Mouse (Mus musculus) right cerebral cortex, adult 2 months (tissue): ENCODE data around the gene Snai1.
A peak's percentile ranks its signal among the peaks of the same experiment; 100 is the strongest.

Experiments
- DNase-seq, 2 experiments: peaks; one replicate each; pipeline ENCODE4 v3.0.0; 2021 to 2022; ENCODE audit warnings: low spot score in 2 of 2

The Snai1 gene

DNA sequence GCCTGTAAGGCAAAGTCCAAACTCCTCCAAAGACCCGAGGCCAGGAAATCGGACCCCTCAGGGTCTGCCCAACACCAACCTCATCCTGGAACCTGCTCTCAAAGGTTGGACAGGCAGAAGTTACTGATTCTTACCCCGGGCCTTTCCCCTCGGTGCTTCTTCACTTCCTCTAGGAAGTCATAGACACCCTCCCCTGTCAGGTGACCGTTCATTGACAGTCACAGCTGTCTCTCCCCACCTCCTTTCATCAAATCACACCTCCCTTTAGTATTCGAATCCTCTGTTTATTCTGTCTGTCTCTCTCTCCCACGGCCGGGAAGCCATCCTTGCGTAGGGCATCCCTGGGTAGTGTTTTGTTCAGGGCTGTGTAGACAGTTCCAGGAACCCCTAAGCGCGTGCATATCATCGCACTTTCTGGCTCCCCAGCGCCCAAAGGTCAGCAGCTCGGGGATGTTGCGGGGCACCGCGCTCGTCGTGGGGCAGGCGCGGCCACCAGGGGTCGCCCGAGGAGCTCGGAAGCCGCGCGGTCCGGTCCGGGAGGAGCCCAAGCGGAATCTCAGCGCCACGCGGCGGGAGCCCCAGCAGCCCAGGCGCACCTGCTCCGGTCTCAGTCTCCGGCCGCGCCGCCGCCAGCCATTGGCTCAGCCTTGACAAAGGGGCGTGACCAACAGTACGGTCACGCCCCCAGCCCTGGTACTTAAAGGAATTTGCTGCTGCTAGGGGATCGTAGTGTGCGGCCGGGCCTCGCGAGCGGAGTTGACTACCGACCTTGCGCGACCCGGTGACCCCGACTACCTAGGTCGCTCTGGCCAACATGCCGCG lies at the start of gene Snai1:
TSS of gene Snai1 (plus strand) at position 720 of the 822 bp plus-strand sequence.
- DNase-seq: peak; percentile 70 to 73

- DNase-seq: peak; percentile 66 to 75
These were observed 47.0 kb upstream of the Snai1 start for GRCm38 (mm10) chr2:167490813-167491525.

DNA sequence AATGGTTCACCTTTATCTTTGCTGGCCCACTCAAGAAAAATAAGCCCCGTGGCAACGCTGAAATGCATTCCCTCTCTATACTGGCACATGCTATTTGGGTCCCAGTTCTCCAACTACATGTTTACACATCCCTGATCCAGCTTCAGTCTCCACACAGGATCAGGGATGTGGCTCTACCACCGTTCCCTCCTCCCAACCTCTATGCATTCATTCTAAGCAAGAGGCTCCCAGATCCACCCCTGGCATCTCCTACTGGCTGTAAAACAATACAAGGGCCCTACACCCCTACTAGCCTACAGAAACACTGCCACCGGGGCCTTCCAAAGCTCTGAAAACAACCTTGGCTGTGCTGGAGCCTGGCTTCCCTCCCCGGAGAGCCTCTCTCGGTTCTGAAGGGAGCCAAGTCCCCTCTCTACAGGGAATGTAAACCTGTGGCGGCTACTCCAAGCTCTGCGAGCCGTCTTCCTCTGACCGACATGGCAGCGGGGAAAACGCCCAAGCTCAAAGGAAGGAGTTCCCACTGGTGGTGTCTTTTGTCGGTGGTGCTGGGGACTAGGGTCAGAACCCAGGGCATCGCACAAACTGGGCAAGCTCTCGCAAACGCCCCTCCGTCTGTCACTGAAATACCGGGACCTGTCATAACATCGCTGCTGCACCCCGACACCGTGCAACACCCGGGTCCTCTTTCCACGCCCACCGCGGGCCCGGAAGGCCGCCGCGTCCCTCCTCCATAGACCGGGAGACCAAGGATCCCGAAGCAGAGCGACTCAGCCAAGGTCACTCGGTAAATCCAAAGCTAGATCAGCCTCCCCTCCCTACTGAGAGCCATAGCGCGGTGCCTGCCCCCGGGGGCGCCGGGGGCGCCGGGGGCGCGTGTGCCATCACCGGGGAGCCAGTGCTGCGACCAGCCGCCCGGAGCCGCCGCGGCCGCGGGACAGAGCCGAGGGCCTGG lies 46.0 kb upstream of the Snai1 start, which contains the start of gene Rnf114:
TSS of gene Rnf114 (plus strand) at position 889 of the 952 bp plus-strand sequence.
- no peak for DNase-seq

- DNase-seq: peak; percentile 95 to 96
These were observed 45.0 kb upstream of the Snai1 start, which contains the start of gene Spata2 for GRCm38 (mm10) chr2:167492713-167493636. Gene Spata2, minus strand, starts transcription at chr2:167492887.

DNA sequence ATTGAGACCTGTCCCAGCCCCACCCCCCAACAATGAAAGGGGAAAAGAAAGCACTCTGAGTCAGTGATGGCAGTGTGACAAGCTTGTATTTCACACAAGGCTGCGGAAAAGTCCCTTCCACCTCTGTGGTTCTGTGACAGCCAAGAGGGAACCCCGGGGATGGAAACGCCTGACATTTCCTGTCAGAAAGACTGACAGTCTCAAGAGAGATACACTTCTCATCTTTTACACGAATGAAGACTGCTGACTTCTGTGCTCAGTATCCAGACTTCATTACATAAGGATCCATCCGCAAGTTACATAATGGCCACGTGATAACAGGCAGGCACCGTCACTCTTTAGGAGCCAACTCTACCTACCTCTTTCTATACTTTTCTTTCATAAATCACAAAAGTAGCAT lies 41.6 kb upstream of the Snai1 start:
- peak; percentile 46 to 55 for DNase-seq

DNA sequence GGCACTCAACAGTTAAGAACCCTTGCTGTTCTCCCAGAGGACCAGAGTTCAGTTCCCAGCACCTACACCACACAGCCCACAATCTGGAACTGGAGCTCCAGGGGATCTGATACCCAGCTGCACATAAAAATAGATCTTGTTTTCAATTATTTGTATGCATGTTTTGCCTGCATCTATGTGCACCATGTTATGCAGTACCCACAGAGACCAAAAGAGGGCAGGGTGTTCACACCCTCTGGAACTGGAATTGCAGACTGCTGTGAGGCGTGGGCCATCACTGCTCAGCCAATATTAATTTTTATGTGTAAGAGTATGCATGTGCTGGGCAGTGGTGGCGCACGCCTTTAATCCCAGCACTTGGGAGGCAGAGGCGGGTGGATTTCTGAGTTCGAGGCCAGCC lies 40.7 kb upstream of the Snai1 start:
- no peak for DNase-seq

- DNase-seq: no peak
These were observed 35.3 kb upstream of the Snai1 start for GRCm38 (mm10) chr2:167502554-167503252.

GRCm38 (mm10) chr2:167503253-167503895 lies 34.6 kb upstream of the Snai1 start:
- peak; percentile 88 to 89 for DNase-seq

- peak in 1 of 2 experiments; percentile 54 for DNase-seq
These were observed 34.1 kb upstream of the Snai1 start for GRCm38 (mm10) chr2:167503896-167504349.

DNA sequence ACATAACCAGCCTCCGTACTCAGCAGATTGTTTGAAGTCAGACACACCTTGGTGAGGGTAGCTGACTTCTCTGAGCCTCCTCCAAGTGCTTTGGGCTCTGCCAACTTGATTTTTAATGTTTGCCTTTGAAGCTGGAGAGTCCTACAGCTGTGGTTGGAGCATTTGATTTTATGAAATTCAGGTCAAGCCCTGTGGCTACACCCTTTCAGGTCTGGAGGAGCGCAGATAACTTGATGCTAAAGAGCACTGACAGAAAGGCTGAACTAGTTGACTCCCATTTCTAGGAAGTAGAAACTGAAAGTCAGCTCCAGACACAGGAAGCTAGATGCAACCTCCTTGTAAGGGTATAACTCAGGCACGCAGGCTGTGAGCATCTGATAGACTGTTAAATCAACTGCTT lies 32.9 kb upstream of the Snai1 start:
- DNase-seq: no peak

DNA sequence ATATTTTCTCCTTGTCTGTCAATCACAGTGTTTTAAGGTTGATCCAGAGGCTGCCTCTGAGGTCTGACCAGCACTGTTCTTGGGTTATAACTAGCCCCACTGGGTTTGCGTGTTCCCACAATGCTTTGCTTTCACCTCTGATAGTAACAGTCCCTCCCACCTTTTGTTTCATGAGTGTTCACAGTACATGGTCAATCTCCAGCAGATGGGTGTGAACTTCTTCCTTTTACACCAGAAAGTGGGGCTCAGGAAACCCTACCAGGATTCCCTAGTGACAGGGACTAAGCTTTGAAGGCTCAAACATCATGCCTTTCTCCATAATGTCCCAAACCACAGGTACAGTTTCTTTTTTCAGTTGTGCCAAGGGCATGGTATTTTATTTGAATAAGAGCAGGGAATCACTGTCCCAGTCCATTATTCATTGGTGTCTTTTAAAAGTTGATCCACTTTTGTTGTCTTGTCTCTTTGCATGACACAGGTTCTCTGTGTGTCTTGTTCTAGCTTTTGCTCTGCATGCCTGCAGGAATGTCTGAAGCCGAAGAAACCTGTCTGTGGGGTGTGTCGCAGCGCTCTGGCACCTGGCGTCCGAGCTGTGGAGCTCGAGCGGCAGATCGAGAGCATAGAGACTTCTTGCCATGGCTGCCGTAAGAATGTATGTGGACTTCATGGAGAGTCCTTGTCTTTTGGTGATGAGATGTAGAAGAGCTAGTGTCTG lies 31.3 kb upstream of the Snai1 start:
- no peak for DNase-seq

GRCm38 (mm10) chr2:167507719-167508385 lies 30.1 kb upstream of the Snai1 start:
- no peak for DNase-seq

DNA sequence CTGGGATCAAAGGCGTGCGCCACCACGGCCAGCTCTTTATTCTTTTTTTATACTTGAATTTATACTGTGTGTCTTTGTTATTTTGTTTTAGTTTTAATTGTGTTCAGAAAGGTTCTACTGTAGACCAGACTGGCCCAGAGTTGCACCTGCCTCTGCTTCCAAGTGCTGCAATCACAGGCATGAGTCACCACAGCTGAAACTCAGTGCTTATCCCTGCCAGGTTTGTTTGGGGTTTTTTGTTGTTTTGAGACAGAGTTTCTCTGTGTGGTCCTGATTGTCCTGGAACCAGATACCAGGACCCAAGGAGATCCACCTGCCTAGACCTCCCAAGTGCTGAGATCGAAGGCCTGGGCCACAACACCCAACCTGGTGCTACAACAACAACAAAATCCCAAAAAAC lies 29.4 kb upstream of the Snai1 start:
- DNase-seq: no peak

DNA sequence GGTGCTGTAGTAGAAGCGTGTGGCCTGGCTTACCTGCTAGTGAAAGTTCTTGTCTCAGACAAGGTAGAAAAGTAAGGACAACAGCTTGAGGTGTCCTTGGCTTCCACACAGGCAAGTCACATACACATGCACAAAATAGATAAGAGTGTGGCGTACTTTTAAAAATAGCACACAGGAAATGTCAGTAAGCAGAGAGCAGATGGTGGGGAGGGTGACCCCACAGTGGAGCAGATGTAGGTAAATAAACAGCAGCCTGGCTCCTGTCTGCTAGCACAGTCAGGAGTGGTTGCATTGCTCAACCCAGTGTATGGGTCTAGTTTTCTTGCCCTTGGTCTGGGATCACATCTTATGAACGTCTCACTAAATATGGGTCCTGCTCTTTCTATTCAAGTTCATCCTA lies 27.5 kb upstream of the Snai1 start:
- no peak for DNase-seq

DNA sequence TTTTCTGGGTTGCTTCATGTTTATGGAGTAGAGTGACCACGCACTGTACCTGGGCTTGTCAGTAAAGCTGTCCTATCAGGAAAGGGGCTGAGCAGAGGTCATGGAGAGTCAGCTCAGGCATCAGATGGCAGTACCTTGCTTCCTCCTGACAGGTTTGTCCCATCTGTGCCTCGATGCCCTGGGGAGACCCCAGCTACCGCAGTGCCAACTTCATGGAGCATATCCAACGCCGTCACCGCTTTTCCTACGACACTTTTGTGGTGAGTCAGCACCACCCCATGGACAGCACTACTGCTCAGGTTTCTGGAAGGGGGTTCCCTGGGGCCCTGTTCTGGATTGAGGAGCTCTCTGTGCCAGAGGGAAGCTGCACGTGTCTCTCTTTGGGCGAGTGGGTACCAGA lies 25.6 kb upstream of the Snai1 start:
- DNase-seq: no peak

- DNase-seq: no peak
These were observed 25.0 kb upstream of the Snai1 start for GRCm38 (mm10) chr2:167512970-167513369.

- DNase-seq: no peak
These were observed 23.4 kb upstream of the Snai1 start for GRCm38 (mm10) chr2:167514641-167515040.

- no peak for DNase-seq
These were observed 22.3 kb upstream of the Snai1 start for GRCm38 (mm10) chr2:167515688-167516087.
